Mouse (Mus musculus) kidney, adult 9 months (tissue): ENCODE results near the gene Sec24a.

Experiments used
- DNase-seq: peaks from one replicate; pipeline ENCODE4 v3.0.0; 2022

Sec24a gene

GRCm38 (mm10) chr11:51646751-51647667 lies 116.4 kb downstream of the Sec24a start:
- DNase-seq, result peak; percentile 66

GRCm38 (mm10) chr11:51646245-51646644 lies 117.2 kb downstream of the Sec24a start:
- no peak for DNase-seq

- DNase-seq, result no peak
These were observed 118.1 kb downstream of the Sec24a start for GRCm38 (mm10) chr11:51645293-51645692.

GRCm38 (mm10) chr11:51644217-51644616 lies 119.2 kb downstream of the Sec24a start:
- no peak for DNase-seq

- no peak for DNase-seq
These were observed 119.7 kb downstream of the Sec24a start for GRCm38 (mm10) chr11:51643761-51644160.

- no peak for DNase-seq
These were observed 120.2 kb downstream of the Sec24a start for GRCm38 (mm10) chr11:51643202-51643601.
